In the genomic region with DNA sequence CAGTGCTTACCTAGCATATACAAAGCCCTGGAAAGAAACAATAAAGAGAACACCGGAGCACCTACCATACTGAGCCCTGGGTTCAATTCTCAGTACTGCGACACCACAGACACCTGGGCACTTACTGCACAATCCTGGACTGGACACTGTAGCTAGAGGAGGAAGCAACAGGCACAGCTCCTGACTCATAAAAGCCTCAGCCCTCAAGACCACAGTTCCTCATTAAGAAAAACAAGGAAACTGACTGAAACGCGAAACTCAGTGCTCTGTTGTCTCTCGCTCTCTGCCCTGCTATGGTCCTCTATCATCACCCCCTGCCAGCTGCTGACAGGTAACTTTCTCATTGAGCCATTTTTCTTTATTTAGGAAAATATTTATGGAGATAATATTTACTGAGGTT, we compare ENCODE assay signal across 7 mouse cellular contexts. TPM values are rescaled to one million over a fixed set of nuclear protein-coding genes. Genes with fewer than 3 reads are reported as not detected.
DNase-seq lines count a peak whose midpoint lies in the region; ATAC-seq lines count a peak whose summit lies in the region.

A gene (plus strand): TSS at position 242 of the 400 bp plus-strand sequence.

- no peaks in the 10 kb centered on the region for H3K27me3 ChIP-seq in lung, embryonic 16.5 days (ENCODE audit: control insufficient read depth, insufficient read depth, low read depth, low read length)
- no peaks in the 10 kb centered on the region for H3K27me3 ChIP-seq in hindbrain, embryonic 14.5 days (ENCODE audit: control insufficient read depth, insufficient read depth, low read length)
- H3K27me3 ChIP-seq in neural tube, embryonic 14.5 days (ENCODE audit: control insufficient read depth, insufficient read depth, low read length) = no peaks in the 10 kb centered on the region

- H3K4me3 ChIP-seq in lung, embryonic 16.5 days (ENCODE audit: low read length) = no peak within 1 kb of the TSS
- H3K4me3 ChIP-seq in hindbrain, embryonic 14.5 days (replicated peaks; ENCODE audit: low read length) = no peak within 1 kb of the TSS
- H3K4me3 ChIP-seq in neural tube, embryonic 14.5 days (ENCODE audit: low read depth, low read length) = no peak within 1 kb of the TSS

- H3K9ac ChIP-seq in lung, embryonic 16.5 days (ENCODE audit: low read length) = no peak within 1 kb of the TSS
- H3K9ac ChIP-seq in hindbrain, embryonic 14.5 days = 0 out of 2 replicates have a peak within 1 kb of the TSS, but pooled peaks have one; percentile 2
- no peak within 1 kb of the TSS for H3K9ac ChIP-seq in neural tube, embryonic 14.5 days (replicated peaks; ENCODE audit: low read depth, low read length)

- H3K4me1 ChIP-seq in lung, embryonic 16.5 days (replicated peaks; ENCODE audit: control insufficient read depth, insufficient read depth, low read length) = peaks cover 14% of the 10 kb centered on the region
- peaks cover 26% of the 10 kb centered on the region for H3K4me1 ChIP-seq in hindbrain, embryonic 14.5 days (replicated peaks; ENCODE audit: control insufficient read depth, insufficient read depth, low read length)
- peaks cover 22% of the 10 kb centered on the region for H3K4me1 ChIP-seq in neural tube, embryonic 14.5 days (ENCODE audit: control insufficient read depth, insufficient read depth, low read length)

- ATAC-seq in lung, embryonic 16.5 days (ENCODE audit: low read depth) = no peak
- peak; percentile 16; the same call in 1 of the 2 replicates for ATAC-seq in common myeloid progenitor, adult 5-6 weeks (replicated peaks; ENCODE audit: low read depth, poor library complexity, severe bottlenecking)
- ATAC-seq in hindbrain, embryonic 14.5 days (ENCODE audit: low FRiP score) = no peak
- ATAC-seq in neural tube, embryonic 14.5 days (ENCODE audit: low read depth) = no peak

- H3K36me3 ChIP-seq in lung, embryonic 16.5 days (ENCODE audit: control insufficient read depth, insufficient read depth, low read length) = peaks cover 11% of the 10 kb centered on the region; the same call in 1 of the 2 replicates
- H3K36me3 ChIP-seq in hindbrain, embryonic 14.5 days (replicated peaks; ENCODE audit: control insufficient read depth, insufficient read depth) = peaks cover 48% of the 10 kb centered on the region
- H3K36me3 ChIP-seq in neural tube, embryonic 14.5 days (ENCODE audit: control insufficient read depth, insufficient read depth, low read length) = peaks cover 30% of the 10 kb centered on the region

- H3K27ac ChIP-seq in lung, embryonic 16.5 days (ENCODE audit: low read length) = no peak within 1 kb of the TSS
- H3K27ac ChIP-seq in hindbrain, embryonic 14.5 days = no peak within 1 kb of the TSS
- no peak within 1 kb of the TSS for H3K27ac ChIP-seq in neural tube, embryonic 14.5 days (ENCODE audit: low read depth, low read length)

- 70% methylated on average over 5 of the region's 5 CpGs for WGBS in lung, embryonic 16.5 days
- WGBS in hindbrain, embryonic 14.5 days = 94% methylated on average over 5 of the region's 5 CpGs
- WGBS in neural tube, embryonic 14.5 days = 83% methylated on average over 5 of the region's 5 CpGs

- H3K4me2 ChIP-seq in lung, embryonic 16.5 days (ENCODE audit: low read depth, low read length) = no peak within 1 kb of the TSS
- no peak within 1 kb of the TSS for H3K4me2 ChIP-seq in hindbrain, embryonic 14.5 days (replicated peaks)
- H3K4me2 ChIP-seq in neural tube, embryonic 14.5 days (ENCODE audit: low read depth, low read length) = no peak within 1 kb of the TSS

- no peaks in the 10 kb centered on the region for H3K9me3 ChIP-seq in lung, embryonic 16.5 days (ENCODE audit: control insufficient read depth, low read length)
- H3K9me3 ChIP-seq in hindbrain, embryonic 14.5 days (ENCODE audit: control insufficient read depth, low read length) = no peaks in the 10 kb centered on the region
- no peaks in the 10 kb centered on the region for H3K9me3 ChIP-seq in neural tube, embryonic 14.5 days (ENCODE audit: control insufficient read depth, low read length)

- no peak for DNase-seq in lung, adult 18-20 months
- DNase-seq in hindbrain, embryonic 14.5 days (ENCODE audit: low spot score) = no peak
- DNase-seq in cerebellum, postnatal 14 days = no peak
- no peak for DNase-seq in left cerebral cortex, adult 18-20 months (ENCODE audit: low spot score in 2 of 2)

RNA-seq across cellular contexts. Expression of the gene that starts here (rescaled TPM):
- 13.2 and 16.6 TPM in 2 replicates for polyA plus RNA-seq in lung, embryonic 16.5 days (2015; fragmentation: Nextera tagmentation; extraction: Ambion mirVana)
- 35.7 and 59.6 TPM in 2 replicates for total RNA-seq in common myeloid progenitor, adult 5-6 weeks (2017)
- 7.9 and 10.7 TPM in 2 replicates for polyA plus RNA-seq in hindbrain, embryonic 14.5 days (2014; fragmentation: Nextera tagmentation; extraction: Ambion mirVana)
- polyA plus RNA-seq in neural tube, embryonic 14.5 days (2014; fragmentation: Nextera tagmentation; extraction: Ambion mirVana) = 9.2 and 11.4 TPM in 2 replicates
- 1 to 10 TPM; 7.2 to 7.4 TPM for total RNA-seq in left cerebral cortex, adult 18-20 months (2021)
